Mouse (Mus musculus): ENCODE measurements at regions not wholly inside any gene's neighbourhood (a gene's known extent, or its start where the extent isn't known, plus 50 kb on each side); places are given as distances from the start of the nearest gene placed in this dataset.
A peak's percentile ranks its signal among the peaks of the same experiment; 100 is the strongest.

DNA sequence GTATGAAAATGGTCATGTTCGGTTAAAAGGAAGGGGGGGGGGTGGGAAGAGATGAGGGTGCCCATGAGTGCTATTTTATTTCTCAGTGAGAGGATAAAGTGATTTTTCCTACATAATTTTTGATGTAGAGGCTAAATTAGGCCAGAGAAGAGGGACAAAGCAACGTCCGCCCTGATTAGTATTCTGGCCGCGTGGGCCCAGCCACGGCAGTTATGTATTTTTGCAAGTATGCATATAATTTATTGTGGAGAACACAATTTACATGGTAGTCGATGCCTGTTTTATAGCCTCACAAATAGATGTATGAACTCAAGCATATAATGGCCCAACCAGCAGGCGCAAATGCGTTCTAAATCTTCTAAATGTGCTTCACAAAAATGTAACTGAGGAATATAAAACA lies 132.8 kb downstream of the Mrm1 start:
- DNase-seq (ENCODE audit: low spot score), result no peak
- H3K27ac ChIP-seq (replicated peaks; ENCODE audit: low read depth, low read length), result no peak overlapping the region
- H3K9me3 ChIP-seq (ENCODE audit: control insufficient read depth, low read length), result peaks cover 4% of the 10 kb centered on the region; the same call in 1 of the 2 replicates
- no peaks in the 10 kb centered on the region for H3K36me3 ChIP-seq (ENCODE audit: control insufficient read depth, insufficient read depth, low read length)
- WGBS, result 85% methylated on average over 9 of the region's 9 CpGs
- H3K4me1 ChIP-seq (ENCODE audit: control insufficient read depth, insufficient read depth, low read length), result no peaks in the 10 kb centered on the region
- no peak overlapping the region for H3K9ac ChIP-seq (ENCODE audit: low read depth, low read length)
- no peaks in the 10 kb centered on the region for H3K27me3 ChIP-seq (replicated peaks; ENCODE audit: control insufficient read depth, insufficient read depth, low read length)
- no peak overlapping the region for H3K4me2 ChIP-seq (ENCODE audit: low read depth, low read length)
- no peak for ATAC-seq (ENCODE audit: low read depth)
- no peak overlapping the region for H3K4me3 ChIP-seq (ENCODE audit: low read depth, low read length)

DNA sequence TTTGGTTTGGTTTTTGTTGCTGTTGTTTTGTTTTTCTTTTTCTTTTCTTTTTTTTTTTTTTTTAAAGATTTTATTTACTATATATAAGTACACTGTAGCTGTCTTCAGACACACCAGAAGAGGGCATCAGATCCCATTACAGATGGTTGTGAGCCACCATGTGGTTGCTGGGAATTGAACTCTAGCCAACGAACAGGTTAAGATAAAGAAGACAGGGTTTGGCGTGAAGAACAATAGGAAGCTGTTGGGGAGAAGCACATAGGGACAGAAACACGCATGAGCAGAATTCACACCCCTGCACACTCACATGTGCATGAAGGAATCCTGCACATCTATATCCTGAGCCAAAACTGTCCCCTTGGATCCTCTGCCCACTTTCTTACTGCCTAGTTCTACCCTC lies 135.0 kb downstream of the Mrm1 start:
- no peaks in the 10 kb centered on the region for H3K36me3 ChIP-seq (ENCODE audit: control insufficient read depth, insufficient read depth, low read length)
- H3K27me3 ChIP-seq (replicated peaks; ENCODE audit: control insufficient read depth, insufficient read depth, low read length), result no peaks in the 10 kb centered on the region
- peaks cover 4% of the 10 kb centered on the region; the same call in 1 of the 2 replicates for H3K9me3 ChIP-seq (ENCODE audit: control insufficient read depth, low read length)
- H3K4me1 ChIP-seq (ENCODE audit: control insufficient read depth, insufficient read depth, low read length), result no peaks in the 10 kb centered on the region
- H3K4me2 ChIP-seq (ENCODE audit: low read depth, low read length), result no peak overlapping the region
- 84% methylated on average over 3 of the region's 3 CpGs for WGBS
- no peak overlapping the region for H3K4me3 ChIP-seq (ENCODE audit: low read depth, low read length)
- ATAC-seq (ENCODE audit: low read depth) (no peak), DNase-seq (ENCODE audit: low spot score) (no peak)
- H3K9ac ChIP-seq (ENCODE audit: low read depth, low read length), result no peak overlapping the region
- no peak overlapping the region for H3K27ac ChIP-seq (replicated peaks; ENCODE audit: low read depth, low read length)

DNA sequence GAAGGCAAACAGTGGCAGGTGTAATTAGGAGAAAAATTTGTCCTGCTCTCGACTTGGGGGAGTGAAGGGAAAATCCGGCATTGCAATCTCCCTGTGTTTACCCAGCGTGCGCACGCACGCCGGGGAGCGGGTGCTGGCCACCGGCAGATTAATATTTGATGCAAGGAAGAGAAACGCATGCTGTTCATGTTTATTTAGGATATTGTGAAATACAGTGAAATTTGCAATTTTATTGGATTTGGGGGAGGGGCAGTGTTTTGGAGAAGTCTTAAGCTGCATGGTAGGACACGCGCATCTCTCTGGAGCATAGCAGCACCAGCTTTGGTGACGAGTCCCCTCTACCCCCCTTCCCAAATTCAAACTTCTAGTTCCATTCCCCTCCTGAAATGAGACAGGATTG lies 136.4 kb downstream of the Mrm1 start:
- H3K4me1 ChIP-seq (ENCODE audit: control insufficient read depth, insufficient read depth, low read length), result no peaks in the 10 kb centered on the region
- no peak for DNase-seq (ENCODE audit: low spot score)
- H3K36me3 ChIP-seq (ENCODE audit: control insufficient read depth, insufficient read depth, low read length), result no peaks in the 10 kb centered on the region
- H3K27ac ChIP-seq (replicated peaks; ENCODE audit: low read depth, low read length), result no peak overlapping the region
- no peak for ATAC-seq (ENCODE audit: low read depth)
- H3K4me3 ChIP-seq (ENCODE audit: low read depth, low read length), result no peak overlapping the region
- H3K27me3 ChIP-seq (replicated peaks; ENCODE audit: control insufficient read depth, insufficient read depth, low read length), result no peaks in the 10 kb centered on the region
- no peak overlapping the region for H3K4me2 ChIP-seq (ENCODE audit: low read depth, low read length)
- H3K9ac ChIP-seq (ENCODE audit: low read depth, low read length), result no peak overlapping the region
- WGBS, result 77% methylated on average over 13 of the region's 13 CpGs
- no peaks in the 10 kb centered on the region for H3K9me3 ChIP-seq (ENCODE audit: control insufficient read depth, low read length)

DNA sequence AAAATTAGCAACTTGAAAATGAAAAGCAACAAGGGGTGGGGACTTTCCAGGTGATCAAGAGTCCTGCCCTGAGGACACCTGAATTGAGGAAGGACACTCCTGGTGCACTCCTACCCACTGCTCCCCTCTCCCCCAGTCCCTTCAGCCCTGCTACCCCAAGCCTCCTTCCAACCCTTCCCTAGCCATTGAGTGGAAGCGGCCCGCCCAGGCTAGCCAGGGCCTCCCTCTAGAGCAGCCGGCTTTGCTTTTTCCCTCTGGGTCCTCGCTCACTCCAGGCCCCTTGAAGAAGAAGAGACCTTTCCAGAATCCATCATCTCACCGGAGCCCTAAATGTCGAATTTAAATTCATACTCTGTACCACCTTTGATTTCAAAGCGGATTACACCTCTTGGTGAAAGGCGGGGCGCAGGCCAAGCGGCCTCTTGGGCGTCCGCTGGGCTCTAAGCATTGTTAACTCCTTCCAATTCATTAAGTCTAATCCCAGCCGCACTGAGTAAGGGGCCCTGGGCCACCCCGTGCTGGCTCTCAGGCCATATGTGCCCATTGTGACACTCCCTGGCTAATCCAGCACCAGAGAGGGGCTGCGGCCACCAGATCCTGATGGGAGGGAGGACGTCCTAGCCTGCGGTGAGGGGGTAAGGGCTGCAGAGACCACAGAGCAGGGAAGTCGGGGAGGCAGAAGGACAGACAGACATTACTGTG lies 142.8 kb downstream of the Mrm1 start:
- Histone ChIP-seq H3K4me2 (ENCODE audit: low read depth, low read length) (no peak overlapping the region), H3K27ac (replicated peaks; ENCODE audit: low read depth, low read length) (no peak overlapping the region), H3K9ac (ENCODE audit: low read depth, low read length) (no peak overlapping the region), H3K27me3 (replicated peaks; ENCODE audit: control insufficient read depth, insufficient read depth, low read length) (peaks cover 22% of the 10 kb centered on the region), H3K9me3 (ENCODE audit: control insufficient read depth, low read length) (no peaks in the 10 kb centered on the region), H3K4me3 (ENCODE audit: low read depth, low read length) (no peak overlapping the region), H3K4me1 (ENCODE audit: control insufficient read depth, insufficient read depth, low read length) (no peaks in the 10 kb centered on the region), H3K36me3 (ENCODE audit: control insufficient read depth, insufficient read depth, low read length) (no peaks in the 10 kb centered on the region)
- DNase-seq (ENCODE audit: low spot score) (no peak), ATAC-seq (ENCODE audit: low read depth) (no peak)
- WGBS, result 23% methylated on average over 18 of the region's 18 CpGs

DNA sequence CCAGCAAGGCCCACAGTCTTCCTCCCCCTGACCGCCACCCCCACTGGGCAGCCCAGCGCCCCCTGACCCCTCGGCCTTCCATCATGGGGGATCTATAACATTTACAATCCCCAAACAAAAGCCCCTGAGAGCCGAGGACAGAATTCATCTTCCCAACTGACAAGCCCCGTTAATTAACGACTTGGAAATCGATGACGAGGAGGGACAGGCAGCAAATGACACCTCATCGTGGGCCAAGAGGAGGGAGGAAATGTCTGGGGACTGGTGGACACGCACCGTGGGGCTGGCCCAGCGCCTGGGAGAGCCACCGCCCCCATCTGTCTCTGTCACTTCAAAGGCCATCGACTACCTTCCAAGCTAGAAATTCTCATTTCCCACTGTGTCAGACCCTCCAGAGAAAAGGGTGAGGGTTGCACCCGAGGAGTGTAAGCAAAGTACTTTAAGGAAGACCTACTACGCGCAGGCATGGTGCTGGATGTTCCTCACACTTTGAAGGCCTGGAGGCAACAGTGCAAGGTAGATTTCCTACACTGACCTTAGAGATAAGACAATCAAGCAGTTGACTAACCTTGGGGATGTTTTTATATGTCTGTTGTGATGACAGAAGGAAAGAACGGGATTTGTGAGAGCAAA lies 146.4 kb downstream of the Mrm1 start:
- H3K36me3 ChIP-seq (ENCODE audit: control insufficient read depth, insufficient read depth, low read length), result no peaks in the 10 kb centered on the region
- no peak overlapping the region for H3K4me2 ChIP-seq (ENCODE audit: low read depth, low read length)
- no peak overlapping the region for H3K4me3 ChIP-seq (ENCODE audit: low read depth, low read length)
- no peak for DNase-seq (ENCODE audit: low spot score)
- ATAC-seq (ENCODE audit: low read depth), result no peak
- no peaks in the 10 kb centered on the region for H3K9me3 ChIP-seq (ENCODE audit: control insufficient read depth, low read length)
- H3K27me3 ChIP-seq (replicated peaks; ENCODE audit: control insufficient read depth, insufficient read depth, low read length), result peaks cover 22% of the 10 kb centered on the region
- no peak overlapping the region for H3K27ac ChIP-seq (replicated peaks; ENCODE audit: low read depth, low read length)
- H3K4me1 ChIP-seq (ENCODE audit: control insufficient read depth, insufficient read depth, low read length), result no peaks in the 10 kb centered on the region
- H3K9ac ChIP-seq (ENCODE audit: low read depth, low read length), result no peak overlapping the region
- WGBS, result 54% methylated on average over 18 of the region's 18 CpGs

DNA sequence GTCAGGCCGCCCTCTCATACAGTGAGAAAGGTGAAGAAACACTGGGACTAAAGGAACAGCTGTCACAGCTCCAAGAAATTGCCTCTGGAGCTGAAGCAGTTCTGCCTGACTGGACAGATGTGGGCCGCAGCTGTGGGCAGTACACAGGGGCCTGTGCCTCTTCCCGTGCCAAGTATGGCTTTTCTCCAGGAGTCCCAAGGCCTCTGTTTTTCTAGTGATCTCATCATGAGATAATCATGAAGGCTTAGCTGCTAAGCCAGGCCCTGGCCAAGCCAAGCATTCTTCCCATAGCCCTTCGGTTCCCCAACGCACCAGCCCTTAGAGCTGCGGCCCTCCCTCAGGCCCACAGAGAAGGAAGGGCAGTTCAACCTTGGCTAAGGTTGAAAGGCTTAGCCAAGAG lies 146.2 kb upstream of the Lhx1 start:
- WGBS, result 69% methylated on average over 6 of the region's 6 CpGs
- peak; percentile 76 for DNase-seq (ENCODE audit: low spot score)

DNA sequence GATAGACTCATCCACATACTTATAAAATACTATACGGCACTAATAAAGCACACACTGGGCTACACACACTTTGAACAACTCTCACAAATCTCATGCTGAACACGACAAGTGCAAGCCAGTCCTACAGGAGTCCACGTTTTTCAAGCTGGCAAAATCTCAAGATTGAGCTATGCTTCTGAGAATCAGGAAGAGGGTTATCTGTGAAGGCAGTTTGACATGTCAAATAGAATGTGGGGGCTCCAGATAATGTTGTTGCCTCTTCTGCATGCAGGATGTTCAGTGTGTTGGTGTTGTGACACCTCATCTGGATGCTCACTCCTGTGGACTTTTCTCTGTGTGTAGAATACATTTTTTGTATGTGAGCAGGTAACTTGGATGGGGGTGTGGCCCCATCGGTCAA lies 142.4 kb upstream of the Lhx1 start:
- Histone ChIP-seq H3K36me3 (ENCODE audit: control insufficient read depth, insufficient read depth, low read length) (no peaks in the 10 kb centered on the region), H3K27ac (replicated peaks; ENCODE audit: low read depth, low read length) (no peak overlapping the region), H3K9ac (ENCODE audit: low read depth, low read length) (no peak overlapping the region), H3K4me2 (ENCODE audit: low read depth, low read length) (no peak overlapping the region), H3K27me3 (replicated peaks; ENCODE audit: control insufficient read depth, insufficient read depth, low read length) (no peaks in the 10 kb centered on the region), H3K9me3 (ENCODE audit: control insufficient read depth, low read length) (no peaks in the 10 kb centered on the region), H3K4me3 (ENCODE audit: low read depth, low read length) (no peak overlapping the region), H3K4me1 (ENCODE audit: control insufficient read depth, insufficient read depth, low read length) (no peaks in the 10 kb centered on the region)
- ATAC-seq (ENCODE audit: low read depth) (no peak), DNase-seq (ENCODE audit: low spot score) (no peak)
- 79% methylated on average over 4 of the region's 4 CpGs for WGBS

More for the DNA sequence above, 146.2 kb upstream of the Lhx1 start:
- Histone ChIP-seq H3K9ac (ENCODE audit: low read depth, low read length) (no peak overlapping the region), H3K4me3 (ENCODE audit: low read depth, low read length) (no peak overlapping the region), H3K27ac (replicated peaks; ENCODE audit: low read depth, low read length) (no peak overlapping the region), H3K9me3 (ENCODE audit: control insufficient read depth, low read length) (no peaks in the 10 kb centered on the region), H3K4me2 (ENCODE audit: low read depth, low read length) (no peak overlapping the region), H3K27me3 (replicated peaks; ENCODE audit: control insufficient read depth, insufficient read depth, low read length) (peaks cover 12% of the 10 kb centered on the region), H3K36me3 (ENCODE audit: control insufficient read depth, insufficient read depth, low read length) (no peaks in the 10 kb centered on the region), H3K4me1 (ENCODE audit: control insufficient read depth, insufficient read depth, low read length) (no peaks in the 10 kb centered on the region)
- ATAC-seq (ENCODE audit: low read depth), result peak; percentile 81; the same call in 1 of the 2 replicates

DNA sequence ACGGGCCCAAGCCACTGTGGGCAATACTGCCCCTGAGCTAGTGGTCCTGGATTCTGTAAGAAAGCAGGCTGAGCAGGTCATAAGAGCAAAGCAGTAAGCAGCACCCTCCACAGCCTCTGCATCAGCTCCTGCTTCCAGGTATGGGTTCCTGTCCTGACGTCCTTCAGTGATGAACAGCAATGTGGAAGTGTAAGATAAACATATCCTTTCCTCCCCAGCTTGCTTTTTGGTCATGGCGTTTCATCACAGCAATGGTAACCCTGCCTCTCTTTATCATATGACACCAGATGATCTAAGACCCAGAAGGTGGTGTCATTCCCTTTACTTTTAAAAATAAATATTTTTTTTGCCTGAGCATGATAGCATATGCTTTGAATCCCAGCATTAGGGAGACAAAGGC lies 138.9 kb upstream of the Lhx1 start:
- Histone ChIP-seq H3K9me3 (ENCODE audit: control insufficient read depth, low read length) (no peaks in the 10 kb centered on the region), H3K4me3 (ENCODE audit: low read depth, low read length) (no peak overlapping the region), H3K27me3 (replicated peaks; ENCODE audit: control insufficient read depth, insufficient read depth, low read length) (no peaks in the 10 kb centered on the region), H3K27ac (replicated peaks; ENCODE audit: low read depth, low read length) (no peak overlapping the region), H3K36me3 (ENCODE audit: control insufficient read depth, insufficient read depth, low read length) (no peaks in the 10 kb centered on the region), H3K9ac (ENCODE audit: low read depth, low read length) (no peak overlapping the region), H3K4me1 (ENCODE audit: control insufficient read depth, insufficient read depth, low read length) (0 out of 2 replicates have a peak, but pooled peaks cover 3% of the 10 kb centered on the region), H3K4me2 (ENCODE audit: low read depth, low read length) (no peak overlapping the region)
- no peak for DNase-seq (ENCODE audit: low spot score)
- no peak for ATAC-seq (ENCODE audit: low read depth)
- WGBS, result 60% methylated on average over 3 of the region's 3 CpGs

DNA sequence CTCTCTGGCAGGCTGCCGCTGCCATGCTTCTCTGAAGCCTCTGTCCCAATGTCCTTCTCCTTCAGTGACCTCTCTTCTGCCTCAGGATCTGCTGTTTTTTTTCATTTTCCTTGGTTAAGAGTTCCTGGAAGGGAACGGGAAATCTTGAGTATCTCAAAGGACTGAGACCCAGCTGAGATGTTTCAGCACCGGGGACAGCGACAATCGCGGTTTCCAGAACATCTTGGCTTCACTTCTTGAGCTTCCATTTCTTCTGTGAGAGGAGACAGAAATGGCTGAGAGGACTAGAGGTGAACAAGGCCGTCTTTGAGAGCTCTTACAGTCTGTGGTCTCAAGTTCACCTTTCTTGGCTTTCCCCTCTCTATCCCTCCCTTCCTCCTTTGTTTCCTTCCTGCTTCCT lies 136.6 kb upstream of the Lhx1 start:
- H3K9ac ChIP-seq (ENCODE audit: low read depth, low read length), result no peak overlapping the region
- H3K4me3 ChIP-seq (ENCODE audit: low read depth, low read length), result no peak overlapping the region
- H3K36me3 ChIP-seq (ENCODE audit: control insufficient read depth, insufficient read depth, low read length), result no peaks in the 10 kb centered on the region
- no peaks in the 10 kb centered on the region for H3K9me3 ChIP-seq (ENCODE audit: control insufficient read depth, low read length)
- H3K27ac ChIP-seq (replicated peaks; ENCODE audit: low read depth, low read length), result no peak overlapping the region
- DNase-seq (ENCODE audit: low spot score), result peak; percentile 85
- no peak for ATAC-seq (ENCODE audit: low read depth)
- no peaks in the 10 kb centered on the region for H3K27me3 ChIP-seq (replicated peaks; ENCODE audit: control insufficient read depth, insufficient read depth, low read length)
- 11% methylated on average over 7 of the region's 7 CpGs for WGBS
- 0 out of 2 replicates have a peak, but pooled peaks cover 3% of the 10 kb centered on the region for H3K4me1 ChIP-seq (ENCODE audit: control insufficient read depth, insufficient read depth, low read length)
- no peak overlapping the region for H3K4me2 ChIP-seq (ENCODE audit: low read depth, low read length)

Measured in embryonic facial prominence, embryonic 14.5 days (tissue).